Mouse (Mus musculus): Measurements from ENCODE around the gene Zfp319.

- TF ChIP-seq EP300 (IDR thresholded peaks at IDR 0.05; ENCODE audit: low read depth) (no peak), CTCF (IDR thresholded peaks at IDR 0.05; ENCODE audit: low read depth) (peak; percentile 65)
These were observed 29.3 kb downstream of the Zfp319 start for GRCm38 (mm10) chr8:95302410-95302809.
